13 mouse cellular contexts compared by ENCODE assay signal in genomic region chr10:7135751-7136150, GRCm38 (mm10).
"Had no signal": no experiment of that assay in that cellular context is flagged by ENCODE, and none has a peak within 500 bp of the region (broad histone marks: within the 10 kb centered on the region; RNA-seq: fewer than 3 reads in every experiment).

No protein-coding gene starts in this region.

- H3K4me1 ChIP-seq: liver, embryonic 13.5 days; midbrain, embryonic 15.5 days; neural tube, embryonic 12.5 days had no signal

- H3K9ac ChIP-seq: limb, embryonic 15.5 days; liver, embryonic 13.5 days; liver, postnatal 0 days; midbrain, embryonic 15.5 days; neural tube, embryonic 12.5 days had no signal

- H3K9me3 ChIP-seq: limb, embryonic 15.5 days; liver, embryonic 13.5 days; megakaryocyte, embryonic 14.5 days; midbrain, embryonic 15.5 days; neural tube, embryonic 12.5 days had no signal

- H3K4me3 ChIP-seq: limb, embryonic 15.5 days; liver, embryonic 13.5 days; megakaryocyte, embryonic 14.5 days; midbrain, embryonic 15.5 days; neural tube, embryonic 12.5 days had no signal

- DNase-seq: kidney, adult 8-10 months; kidney, postnatal 25 days; layer of hippocampus, adult 9-11 months; layer of hippocampus, postnatal 36 days; liver, embryonic 13.5 days; liver, postnatal 0 days; thymus, postnatal 4 days had no signal

- H3K4me2 ChIP-seq: limb, embryonic 15.5 days; liver, embryonic 13.5 days; midbrain, embryonic 11.5 days; midbrain, embryonic 15.5 days; neural tube, embryonic 12.5 days had no signal

- H3K27me3 ChIP-seq: limb, embryonic 15.5 days; liver, embryonic 13.5 days; megakaryocyte, embryonic 14.5 days; midbrain, embryonic 15.5 days; neural tube, embryonic 12.5 days had no signal

- H3K27ac ChIP-seq: limb, embryonic 15.5 days; liver, embryonic 13.5 days; macrophage; midbrain, embryonic 15.5 days; neural tube, embryonic 12.5 days had no signal

- H3K36me3 ChIP-seq: midbrain, embryonic 15.5 days had no signal

- ATAC-seq: liver, postnatal 0 days; midbrain, embryonic 15.5 days had no signal
